Mouse (Mus musculus): ENCODE measurements around the gene Dock3. TPM values are rescaled to one million over a fixed set of nuclear protein-coding genes. Genes with fewer than 3 reads are reported as not detected.
"Not testable (repeated sequence)": the region's sequence is repeated elsewhere in the genome, so short reads cannot be mapped to it uniquely, and the experiment has no call there.

The Dock3 gene
- polyA plus RNA-seq, 1 experiment from 2014 or later = 16.3 TPM

DNA sequence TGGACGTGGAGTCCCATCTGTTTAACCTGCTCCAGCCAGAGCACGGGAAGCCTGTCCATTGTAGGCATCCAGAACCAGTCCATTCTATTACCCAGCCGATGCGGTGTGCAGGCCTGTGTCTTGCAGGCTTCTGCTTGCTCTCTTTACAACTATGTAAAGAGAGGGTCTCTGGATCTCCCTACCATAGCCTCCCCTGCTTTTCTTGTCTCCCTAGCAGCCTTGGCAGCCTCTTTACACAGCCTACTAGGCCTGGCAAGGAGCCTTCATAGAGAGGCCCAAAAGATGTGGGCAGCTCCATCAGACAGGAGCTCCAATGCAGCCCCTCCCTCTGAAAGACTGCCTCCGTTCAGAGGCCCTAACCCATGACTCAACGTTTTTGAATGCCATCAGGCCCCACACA is 17.4 kb upstream of the Dock3 start:
- no peaks in the 10 kb centered on the region for H3K36me3 ChIP-seq (ENCODE audit: control insufficient read depth, insufficient read depth, low read length)
- H3K4me1 ChIP-seq (ENCODE audit: control insufficient read depth, insufficient read depth, low read length) = peaks cover 7% of the 10 kb centered on the region
- WGBS = 77% methylated on average over 6 of the region's 6 CpGs
- no peaks in the 10 kb centered on the region for H3K9me3 ChIP-seq (replicated peaks; ENCODE audit: control insufficient read depth, low read length, poor library complexity, severe bottlenecking)
- no peak overlapping the region for H3K4me2 ChIP-seq (ENCODE audit: low read length)
- no peak overlapping the region for H3K4me3 ChIP-seq (ENCODE audit: low read depth, low read length)
- 0 out of 2 replicates have a peak, but pooled peaks have one; percentile 39 for ATAC-seq
- H3K9ac ChIP-seq (ENCODE audit: low read depth, low read length) = no peak overlapping the region
- no peaks in the 10 kb centered on the region for H3K27me3 ChIP-seq (ENCODE audit: control insufficient read depth, insufficient read depth, low read depth, low read length)
- H3K27ac ChIP-seq (ENCODE audit: low read length) = no peak overlapping the region

DNA sequence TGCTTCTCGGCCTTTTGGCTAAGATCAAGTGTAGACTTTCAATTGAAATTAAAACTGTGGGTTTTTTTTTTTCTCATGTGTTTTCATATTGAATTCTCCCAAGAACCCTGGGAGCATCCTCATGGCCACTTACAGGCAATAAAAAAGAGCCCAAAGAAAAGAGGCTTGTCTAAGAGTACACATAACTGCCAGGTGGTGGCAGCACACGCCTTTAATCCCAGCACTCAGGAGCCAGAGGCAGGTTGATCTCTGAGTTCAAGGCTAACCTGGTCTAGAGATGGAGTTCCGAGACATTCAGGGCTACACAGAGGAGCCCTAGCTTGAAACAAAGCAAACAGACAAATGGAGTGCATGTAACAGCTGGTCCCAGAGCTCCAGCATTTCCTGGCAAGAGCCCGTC is 14.5 kb upstream of the Dock3 start:
- Histone ChIP-seq H3K9ac (ENCODE audit: low read depth, low read length) (no peak overlapping the region), H3K36me3 (ENCODE audit: control insufficient read depth, insufficient read depth, low read length) (no peaks in the 10 kb centered on the region), H3K4me2 (ENCODE audit: low read length) (no peak overlapping the region), H3K27ac (ENCODE audit: low read length) (no peak overlapping the region), H3K4me3 (ENCODE audit: low read depth, low read length) (no peak overlapping the region), H3K4me1 (ENCODE audit: control insufficient read depth, insufficient read depth, low read length) (no peaks in the 10 kb centered on the region), H3K9me3 (replicated peaks; ENCODE audit: control insufficient read depth, low read length, poor library complexity, severe bottlenecking) (no peaks in the 10 kb centered on the region), H3K27me3 (ENCODE audit: control insufficient read depth, insufficient read depth, low read depth, low read length) (no peaks in the 10 kb centered on the region)
- WGBS = 62% methylated on average over 4 of the region's 4 CpGs
- no peak for ATAC-seq

DNA sequence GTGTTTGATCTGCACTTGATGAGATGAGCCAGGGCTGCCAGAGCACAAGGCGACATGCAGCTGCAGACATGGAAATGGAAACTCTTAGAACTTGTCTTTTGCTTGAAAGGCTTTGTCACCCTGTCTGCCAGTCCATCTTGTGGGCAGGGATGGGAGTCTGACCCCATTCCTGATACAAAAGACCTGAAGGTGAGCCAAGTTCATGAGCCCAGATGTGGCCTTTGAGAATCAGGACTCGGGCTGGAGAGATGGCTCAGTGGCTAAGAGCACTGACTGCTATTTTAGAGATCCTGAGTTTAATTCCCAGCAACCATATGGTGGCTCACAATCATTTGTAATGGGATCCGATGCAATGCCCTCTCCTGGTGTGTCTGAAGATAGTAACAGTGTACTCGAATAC is 13.6 kb upstream of the Dock3 start:
- Histone ChIP-seq H3K27ac (ENCODE audit: low read length) (no peak overlapping the region), H3K36me3 (ENCODE audit: control insufficient read depth, insufficient read depth, low read length) (no peaks in the 10 kb centered on the region), H3K9me3 (replicated peaks; ENCODE audit: control insufficient read depth, low read length, poor library complexity, severe bottlenecking) (no peaks in the 10 kb centered on the region), H3K27me3 (ENCODE audit: control insufficient read depth, insufficient read depth, low read depth, low read length) (no peaks in the 10 kb centered on the region), H3K4me3 (ENCODE audit: low read depth, low read length) (no peak overlapping the region), H3K4me2 (ENCODE audit: low read length) (no peak overlapping the region), H3K9ac (ENCODE audit: low read depth, low read length) (no peak overlapping the region), H3K4me1 (ENCODE audit: control insufficient read depth, insufficient read depth, low read length) (no peaks in the 10 kb centered on the region)
- WGBS = 92% methylated on average over 4 of the region's 4 CpGs
- ATAC-seq = no peak

- H3K9me3 ChIP-seq (replicated peaks; ENCODE audit: control insufficient read depth, low read length, poor library complexity, severe bottlenecking) = no peaks in the 10 kb centered on the region
- no peak overlapping the region for H3K27ac ChIP-seq (ENCODE audit: low read length)
- H3K4me3 ChIP-seq (ENCODE audit: low read depth, low read length) = no peak overlapping the region
- no peaks in the 10 kb centered on the region for H3K36me3 ChIP-seq (ENCODE audit: control insufficient read depth, insufficient read depth, low read length)
- peaks cover 4% of the 10 kb centered on the region for H3K4me1 ChIP-seq (ENCODE audit: control insufficient read depth, insufficient read depth, low read length)
- no peak overlapping the region for H3K4me2 ChIP-seq (ENCODE audit: low read length)
- H3K27me3 ChIP-seq (ENCODE audit: control insufficient read depth, insufficient read depth, low read depth, low read length) = peaks cover 16% of the 10 kb centered on the region; the same call in 1 of the 2 replicates
- ATAC-seq = no peak
- 73% methylated on average over 5 of the region's 5 CpGs for WGBS
- no peak overlapping the region for H3K9ac ChIP-seq (ENCODE audit: low read depth, low read length)
Measured at GRCm38 (mm10) chr9:107236151-107236550, 4.4 kb upstream of the Dock3 start.

- H3K9me3 ChIP-seq (replicated peaks; ENCODE audit: control insufficient read depth, low read length, poor library complexity, severe bottlenecking) = no peaks in the 10 kb centered on the region
- H3K9ac ChIP-seq (ENCODE audit: low read depth, low read length) = no peak overlapping the region
- H3K36me3 ChIP-seq (ENCODE audit: control insufficient read depth, insufficient read depth, low read length) = no peaks in the 10 kb centered on the region
- no peak overlapping the region for H3K4me2 ChIP-seq (ENCODE audit: low read length)
- no peak overlapping the region for H3K27ac ChIP-seq (ENCODE audit: low read length)
- H3K4me1 ChIP-seq (ENCODE audit: control insufficient read depth, insufficient read depth, low read length) = peaks cover 4% of the 10 kb centered on the region
- no peak overlapping the region for H3K4me3 ChIP-seq (ENCODE audit: low read depth, low read length)
- 61% methylated on average over 5 of the region's 5 CpGs for WGBS
- H3K27me3 ChIP-seq (ENCODE audit: control insufficient read depth, insufficient read depth, low read depth, low read length) = peaks cover 16% of the 10 kb centered on the region; the same call in 1 of the 2 replicates
- ATAC-seq = no peak
Measured at GRCm38 (mm10) chr9:107235261-107235660, 3.6 kb upstream of the Dock3 start.

GRCm38 (mm10) chr9:107232140-107232539 is 431 bp upstream of the Dock3 start:
- H3K27me3 ChIP-seq (ENCODE audit: control insufficient read depth, insufficient read depth, low read depth, low read length) = peaks cover 16% of the 10 kb centered on the region; the same call in 1 of the 2 replicates
- no peaks in the 10 kb centered on the region for H3K9me3 ChIP-seq (replicated peaks; ENCODE audit: control insufficient read depth, low read length, poor library complexity, severe bottlenecking)
- whole genome bisulfite sequencing = 22% methylated on average over 9 of the region's 9 CpGs
- H3K4me3 ChIP-seq (ENCODE audit: low read depth, low read length) = peak overlapping the region; percentile 99
- H3K4me2 ChIP-seq (ENCODE audit: low read length) = peak overlapping the region; percentile 61
- H3K4me1 ChIP-seq (ENCODE audit: control insufficient read depth, insufficient read depth, low read length) = peaks cover 17% of the 10 kb centered on the region
- H3K27ac ChIP-seq (ENCODE audit: low read length) = peak overlapping the region; percentile 95
- H3K36me3 ChIP-seq (ENCODE audit: control insufficient read depth, insufficient read depth, low read length) = no peaks in the 10 kb centered on the region
- peak overlapping the region; percentile 97 for H3K9ac ChIP-seq (ENCODE audit: low read depth, low read length)
- ATAC-seq = peak; percentile 25

GRCm38 (mm10) chr9:107230991-107231538 is 644 bp downstream of the Dock3 start:
- peak overlapping the region; percentile 95 for H3K27ac ChIP-seq (ENCODE audit: low read length)
- H3K9ac ChIP-seq (ENCODE audit: low read depth, low read length) = peak overlapping the region; percentile 97
- peaks cover 17% of the 10 kb centered on the region for H3K4me1 ChIP-seq (ENCODE audit: control insufficient read depth, insufficient read depth, low read length)
- H3K27me3 ChIP-seq (ENCODE audit: control insufficient read depth, insufficient read depth, low read depth, low read length) = peaks cover 16% of the 10 kb centered on the region; the same call in 1 of the 2 replicates
- no peaks in the 10 kb centered on the region for H3K36me3 ChIP-seq (ENCODE audit: control insufficient read depth, insufficient read depth, low read length)
- peak overlapping the region; percentile 99 for H3K4me3 ChIP-seq (ENCODE audit: low read depth, low read length)
- under 1% methylated on average over 27 of the region's 50 CpGs for WGBS
- H3K4me2 ChIP-seq (ENCODE audit: low read length) = peak overlapping the region; percentile 61
- ATAC-seq = peak; percentile 88
- H3K9me3 ChIP-seq (replicated peaks; ENCODE audit: control insufficient read depth, low read length, poor library complexity, severe bottlenecking) = no peaks in the 10 kb centered on the region

- ATAC-seq = no peak
- WGBS = 95% methylated on average over 1 of the region's 1 CpGs
- peaks cover 7% of the 10 kb centered on the region for H3K4me1 ChIP-seq (ENCODE audit: control insufficient read depth, insufficient read depth, low read length)
- no peaks in the 10 kb centered on the region for H3K9me3 ChIP-seq (replicated peaks; ENCODE audit: control insufficient read depth, low read length, poor library complexity, severe bottlenecking)
- H3K4me2 ChIP-seq (ENCODE audit: low read length) = no peak overlapping the region
- no peak overlapping the region for H3K9ac ChIP-seq (ENCODE audit: low read depth, low read length)
- no peaks in the 10 kb centered on the region for H3K36me3 ChIP-seq (ENCODE audit: control insufficient read depth, insufficient read depth, low read length)
- no peak overlapping the region for H3K27ac ChIP-seq (ENCODE audit: low read length)
- H3K4me3 ChIP-seq (ENCODE audit: low read depth, low read length) = no peak overlapping the region
- no peaks in the 10 kb centered on the region for H3K27me3 ChIP-seq (ENCODE audit: control insufficient read depth, insufficient read depth, low read depth, low read length)
Measured at GRCm38 (mm10) chr9:107224597-107224996, 7.1 kb downstream of the Dock3 start.

DNA sequence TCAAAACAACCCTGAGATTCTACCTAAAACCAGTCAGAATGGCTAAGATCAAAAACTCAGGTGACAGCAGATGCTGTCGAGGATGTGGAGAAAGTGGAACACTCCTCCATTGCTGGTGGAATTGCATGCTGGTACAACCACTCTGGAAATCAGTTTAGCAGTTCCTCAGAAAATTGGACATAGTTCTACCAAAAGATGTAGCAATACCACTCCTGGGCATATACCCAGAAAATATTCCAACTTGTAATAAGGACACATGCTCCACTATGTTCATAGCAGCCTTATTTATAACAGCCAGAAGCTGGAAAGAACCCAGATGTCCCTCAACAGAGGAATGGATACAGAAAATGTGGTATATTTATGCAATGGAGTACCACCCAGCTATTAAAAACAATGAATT is 56.9 kb downstream of the Dock3 start:
- H3K4me1 ChIP-seq (ENCODE audit: control insufficient read depth, insufficient read depth, low read length); H3K27ac ChIP-seq (ENCODE audit: low read length); ATAC-seq; H3K9ac ChIP-seq (ENCODE audit: low read depth, low read length); H3K27me3 ChIP-seq (ENCODE audit: control insufficient read depth, insufficient read depth, low read depth, low read length); H3K36me3 ChIP-seq (ENCODE audit: control insufficient read depth, insufficient read depth, low read length); H3K4me2 ChIP-seq (ENCODE audit: low read length); H3K9me3 ChIP-seq (replicated peaks; ENCODE audit: control insufficient read depth, low read length, poor library complexity, severe bottlenecking); H3K4me3 ChIP-seq (ENCODE audit: low read depth, low read length): not testable (repeated sequence)
- 80% methylated on average over 1 of the region's 1 CpGs for WGBS

All from midbrain, embryonic 16.5 days (tissue).